Mouse (Mus musculus) forebrain, embryonic 15.5 days (tissue): ENCODE measurements around the gene Ccrl2. TPM values are rescaled to one million over a fixed set of nuclear protein-coding genes. Genes with fewer than 3 reads are reported as not detected.

Experiments
- ATAC-seq: fragments of 200-750 bp; cut with Nextera tagmentation; replicated peaks from 2 replicates; pipeline ENCODE4 v1.8.0; 2017; ENCODE audit warnings: mild to moderate bottlenecking, moderate TSS enrichment, moderate library complexity
- H3K27ac ChIP-seq: fragments of 300-500 bp; sonication (generic); replicated peaks from 2 replicates; pipeline ENCODE4 v1.5.1; 2015; ENCODE audit warnings: mild to moderate bottlenecking, inconsistent platforms
- H3K27me3 ChIP-seq: fragments of 300-500 bp; sonication (generic); 2 replicates; pipeline ENCODE4 v1.6.1; 2015; ENCODE audit warnings: inconsistent platforms
- H3K36me3 ChIP-seq: fragments of 300-500 bp; sonication (generic); 2 replicates; pipeline ENCODE4 v1.6.1; 2015; ENCODE audit warnings: mild to moderate bottlenecking, inconsistent platforms
- H3K4me1 ChIP-seq: fragments of 300-500 bp; sonication (generic); 2 replicates; pipeline ENCODE4 v1.6.1; 2015; ENCODE audit warnings: inconsistent platforms
- H3K4me2 ChIP-seq: fragments of 300-500 bp; sonication (generic); replicated peaks from 2 replicates; pipeline ENCODE4 v1.6.1; 2015; ENCODE audit warnings: mild to moderate bottlenecking, inconsistent platforms
- H3K4me3 ChIP-seq: fragments of 300-500 bp; sonication (generic); 2 replicates; pipeline ENCODE4 v1.5.1; 2015; ENCODE audit warnings: mild to moderate bottlenecking, inconsistent platforms
- H3K9ac ChIP-seq: fragments of 300-500 bp; sonication (generic); replicated peaks from 2 replicates; pipeline ENCODE4 v1.6.1; 2015; ENCODE audit warnings: mild to moderate bottlenecking, inconsistent platforms
- H3K9me3 ChIP-seq: fragments of 300-500 bp; sonication (generic); 2 replicates; pipeline ENCODE4 v1.6.1; 2016; ENCODE audit warnings: inconsistent platforms
- WGBS: fragments of 180-500 bp; shearing (Covaris S2); methylation state at CpG from one replicate; pipeline ENCODE4 v1.1.7; 2015; ENCODE audit warnings: mixed read lengths; 5-methylcytosine and 5-hydroxymethylcytosine counted together
- polyA plus RNA-seq: library from polyadenylated mRNA; unstranded; fragments of >200 nt; fragmentation: Nextera tagmentation; extraction: Ambion mirVana; gene quantifications from 2 replicates; pipeline ENCODE4 v1.2.1, GENCODE M21; 2015

Gene Ccrl2
- polyA plus RNA-seq, 1 experiment from 2014 or later, result 1.0 TPM

- H3K4me2 ChIP-seq, result no peak overlapping the region
These were observed 438 bp upstream of the Ccrl2 start for GRCm38 (mm10) chr9:111057544-111058370.

GRCm38 (mm10) chr9:111056519-111056797 lies 861 bp downstream of the Ccrl2 start:
- Histone ChIP-seq H3K4me3 (0 out of 2 replicates have a peak overlapping the region, but pooled peaks have one; percentile 3), H3K36me3 (no peaks in the 10 kb centered on the region), H3K27ac (no peak overlapping the region), H3K27me3 (no peaks in the 10 kb centered on the region), H3K4me2 (no peak overlapping the region), H3K9ac (no peak overlapping the region), H3K4me1 (no peaks in the 10 kb centered on the region), H3K9me3 (no peaks in the 10 kb centered on the region)
- 24% methylated on average over 11 of the region's 11 CpGs for WGBS
- ATAC-seq, result no peak

More at GRCm38 (mm10) chr9:111057544-111058370, 438 bp upstream of the Ccrl2 start:
- 71% methylated on average over 14 of the region's 14 CpGs for WGBS
- H3K9me3 ChIP-seq, result no peaks in the 10 kb centered on the region
- H3K27ac ChIP-seq, result no peak overlapping the region
- no peak for ATAC-seq
- no peaks in the 10 kb centered on the region for H3K4me1 ChIP-seq
- H3K4me3 ChIP-seq, result no peak overlapping the region
- H3K36me3 ChIP-seq, result no peaks in the 10 kb centered on the region
- no peak overlapping the region for H3K9ac ChIP-seq
- H3K27me3 ChIP-seq, result no peaks in the 10 kb centered on the region

DNA sequence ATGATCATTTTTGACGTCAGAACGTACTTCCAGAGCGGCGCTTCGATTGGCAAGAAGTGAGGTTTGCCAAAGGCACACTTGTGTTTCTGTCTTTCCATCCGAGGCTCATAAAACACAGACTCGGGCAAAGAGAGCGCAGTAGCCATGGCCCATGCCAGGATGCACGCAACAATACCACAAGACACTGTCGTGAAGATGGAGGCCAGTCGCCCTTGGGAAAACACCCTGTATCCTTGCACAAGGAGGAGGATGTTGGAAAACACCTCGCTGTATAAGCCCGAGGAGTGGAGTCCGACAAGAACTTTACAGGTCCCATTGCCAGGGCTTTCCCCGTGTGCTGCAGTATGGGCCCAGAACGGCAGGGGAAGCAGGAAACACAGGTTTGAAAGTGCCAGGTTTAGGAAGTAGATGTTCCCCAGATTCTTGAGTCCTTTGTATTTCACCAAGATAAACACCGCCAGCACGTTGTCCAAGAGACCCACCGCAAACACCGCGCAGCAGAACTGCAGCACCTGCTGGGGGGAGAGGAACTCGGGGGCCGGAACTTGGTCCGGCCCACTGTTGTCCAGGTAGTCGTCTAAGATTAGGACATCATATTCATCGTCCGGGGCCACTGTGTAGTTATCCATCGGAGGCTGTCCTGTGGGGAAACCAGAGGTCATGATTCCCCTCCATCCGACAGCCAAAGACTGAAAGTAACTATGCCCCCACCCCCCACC lies 1.4 kb downstream of the Ccrl2 start:
- H3K4me2 ChIP-seq, result no peak overlapping the region
- H3K36me3 ChIP-seq, result no peaks in the 10 kb centered on the region
- no peaks in the 10 kb centered on the region for H3K4me1 ChIP-seq
- no peak overlapping the region for H3K27ac ChIP-seq
- WGBS, result 81% methylated on average over 29 of the region's 29 CpGs
- H3K9ac ChIP-seq, result no peak overlapping the region
- no peaks in the 10 kb centered on the region for H3K9me3 ChIP-seq
- no peak for ATAC-seq
- H3K4me3 ChIP-seq, result no peak overlapping the region
- H3K27me3 ChIP-seq, result no peaks in the 10 kb centered on the region

GRCm38 (mm10) chr9:111054923-111055322 lies 2.4 kb downstream of the Ccrl2 start:
- no peaks in the 10 kb centered on the region for H3K27me3 ChIP-seq
- no peaks in the 10 kb centered on the region for H3K9me3 ChIP-seq
- H3K9ac ChIP-seq, result no peak overlapping the region
- ATAC-seq, result no peak
- H3K4me3 ChIP-seq, result no peak overlapping the region
- H3K36me3 ChIP-seq, result no peaks in the 10 kb centered on the region
- no peak overlapping the region for H3K4me2 ChIP-seq
- H3K27ac ChIP-seq, result no peak overlapping the region
- WGBS, result 89% methylated on average over 9 of the region's 9 CpGs
- no peaks in the 10 kb centered on the region for H3K4me1 ChIP-seq

DNA sequence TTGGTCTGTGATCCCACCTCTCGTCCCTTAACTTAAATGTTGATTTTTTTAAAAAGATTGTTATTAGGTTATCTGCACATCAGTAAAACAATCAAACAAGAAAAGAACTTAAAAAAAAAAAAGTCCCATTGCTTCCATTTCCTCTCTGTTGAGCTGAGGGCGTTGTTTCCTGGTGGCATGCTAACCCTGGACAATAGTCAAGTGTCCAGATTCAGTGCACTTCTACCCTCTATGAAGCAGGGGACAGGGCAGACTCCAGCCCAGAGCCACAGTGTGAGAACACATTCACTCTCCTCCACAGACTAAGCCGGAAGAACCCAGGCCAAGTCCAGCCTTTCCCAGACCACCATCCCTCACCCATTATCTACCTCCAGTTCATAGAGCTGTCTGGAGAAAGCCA lies 8.9 kb downstream of the Ccrl2 start:
- H3K4me3 ChIP-seq, result no peak overlapping the region
- no peak for ATAC-seq
- no peak overlapping the region for H3K27ac ChIP-seq
- H3K4me1 ChIP-seq, result no peaks in the 10 kb centered on the region
- no peak overlapping the region for H3K9ac ChIP-seq
- no peaks in the 10 kb centered on the region for H3K9me3 ChIP-seq
- H3K36me3 ChIP-seq, result no peaks in the 10 kb centered on the region
- WGBS, result 91% methylated on average over 3 of the region's 3 CpGs
- no peak overlapping the region for H3K4me2 ChIP-seq
- no peaks in the 10 kb centered on the region for H3K27me3 ChIP-seq

DNA sequence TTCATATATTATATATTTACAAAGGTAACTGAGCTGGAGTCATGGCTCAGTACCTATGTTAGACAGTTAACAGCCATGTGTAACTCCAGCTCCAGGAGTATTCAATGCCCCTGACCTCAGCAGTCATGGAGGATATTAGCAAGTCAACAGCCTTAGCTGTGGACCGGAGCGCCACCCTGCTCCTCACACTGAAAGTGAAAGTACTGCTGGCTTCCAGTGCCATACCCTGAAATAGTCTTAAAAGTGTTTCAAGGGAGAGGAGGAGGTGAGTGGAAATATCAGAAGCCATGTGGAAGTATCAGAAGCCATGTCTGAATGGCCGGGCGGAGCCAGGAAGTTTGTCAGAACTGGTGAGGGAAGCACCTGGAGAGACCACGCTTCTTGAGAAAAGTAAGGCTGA lies 10.1 kb downstream of the Ccrl2 start:
- 92% methylated on average over 5 of the region's 5 CpGs for WGBS
- Histone ChIP-seq H3K4me3 (no peak overlapping the region), H3K27me3 (no peaks in the 10 kb centered on the region), H3K4me1 (no peaks in the 10 kb centered on the region), H3K9me3 (no peaks in the 10 kb centered on the region), H3K27ac (no peak overlapping the region), H3K36me3 (no peaks in the 10 kb centered on the region), H3K9ac (no peak overlapping the region), H3K4me2 (no peak overlapping the region)
- ATAC-seq, result no peak

- H3K36me3 ChIP-seq, result no peaks in the 10 kb centered on the region
- H3K9me3 ChIP-seq, result no peaks in the 10 kb centered on the region
- H3K4me1 ChIP-seq, result no peaks in the 10 kb centered on the region
- no peak overlapping the region for H3K4me2 ChIP-seq
- ATAC-seq, result no peak
- H3K27ac ChIP-seq, result no peak overlapping the region
- no peak overlapping the region for H3K4me3 ChIP-seq
- H3K9ac ChIP-seq, result no peak overlapping the region
- H3K27me3 ChIP-seq, result no peaks in the 10 kb centered on the region
- WGBS, result 89% methylated on average over 3 of the region's 3 CpGs
These were observed 11.1 kb downstream of the Ccrl2 start for GRCm38 (mm10) chr9:111046222-111046621.

GRCm38 (mm10) chr9:111042266-111042665 lies 15.1 kb downstream of the Ccrl2 start:
- Histone ChIP-seq H3K27me3 (no peaks in the 10 kb centered on the region), H3K4me1 (no peaks in the 10 kb centered on the region), H3K4me2 (no peak overlapping the region), H3K36me3 (no peaks in the 10 kb centered on the region), H3K27ac (no peak overlapping the region), H3K9me3 (no peaks in the 10 kb centered on the region), H3K9ac (no peak overlapping the region), H3K4me3 (no peak overlapping the region)
- no peak for ATAC-seq
- WGBS, result 87% methylated on average over 5 of the region's 5 CpGs

DNA sequence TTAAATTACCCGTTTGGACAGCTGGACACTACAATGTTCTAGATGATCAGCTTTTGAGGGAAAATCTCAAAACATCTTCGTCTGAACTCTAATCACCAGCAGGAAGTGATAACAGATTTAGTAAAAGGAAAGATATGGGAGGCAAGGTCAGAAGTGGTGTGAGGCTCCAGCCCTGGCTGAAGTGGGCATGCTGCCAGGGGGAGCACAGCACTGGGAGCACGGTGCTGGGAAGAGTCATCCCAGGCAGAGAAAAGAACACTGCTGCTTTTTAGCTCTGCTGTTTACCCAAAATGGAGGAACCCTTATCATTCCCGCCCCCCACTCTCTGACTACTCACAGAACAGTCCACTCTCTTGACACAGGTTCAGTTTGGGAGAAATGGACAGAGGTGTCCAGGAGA lies 17.4 kb downstream of the Ccrl2 start:
- no peaks in the 10 kb centered on the region for H3K4me1 ChIP-seq
- H3K9me3 ChIP-seq, result no peaks in the 10 kb centered on the region
- no peak overlapping the region for H3K9ac ChIP-seq
- no peaks in the 10 kb centered on the region for H3K27me3 ChIP-seq
- H3K36me3 ChIP-seq, result no peaks in the 10 kb centered on the region
- H3K4me3 ChIP-seq, result no peak overlapping the region
- 82% methylated on average over 4 of the region's 4 CpGs for WGBS
- H3K4me2 ChIP-seq, result no peak overlapping the region
- ATAC-seq, result no peak
- H3K27ac ChIP-seq, result no peak overlapping the region

- Histone ChIP-seq H3K27ac (no peak overlapping the region), H3K9ac (no peak overlapping the region), H3K4me2 (no peak overlapping the region), H3K4me1 (no peaks in the 10 kb centered on the region), H3K9me3 (no peaks in the 10 kb centered on the region), H3K36me3 (no peaks in the 10 kb centered on the region), H3K4me3 (no peak overlapping the region), H3K27me3 (no peaks in the 10 kb centered on the region)
- ATAC-seq, result no peak
- 88% methylated on average over 4 of the region's 4 CpGs for WGBS
These were observed 23.6 kb downstream of the Ccrl2 start for GRCm38 (mm10) chr9:111033717-111034116.

GRCm38 (mm10) chr9:111026791-111027190 lies 30.5 kb downstream of the Ccrl2 start:
- Histone ChIP-seq H3K9me3 (no peaks in the 10 kb centered on the region), H3K4me1 (no peaks in the 10 kb centered on the region), H3K27ac (no peak overlapping the region), H3K4me2 (no peak overlapping the region), H3K36me3 (no peaks in the 10 kb centered on the region), H3K9ac (no peak overlapping the region), H3K4me3 (no peak overlapping the region), H3K27me3 (no peaks in the 10 kb centered on the region)
- no peak for ATAC-seq
- 88% methylated on average over 10 of the region's 10 CpGs for WGBS

- Histone ChIP-seq H3K27me3 (no peaks in the 10 kb centered on the region), H3K4me3 (no peak within 1 kb of the TSS), H3K9ac (no peak within 1 kb of the TSS), H3K4me1 (no peaks in the 10 kb centered on the region), H3K36me3 (no peaks in the 10 kb centered on the region), H3K9me3 (no peaks in the 10 kb centered on the region), H3K27ac (no peak within 1 kb of the TSS), H3K4me2 (no peak within 1 kb of the TSS)
- no peak for ATAC-seq
- WGBS, result 70% methylated on average over 5 of the region's 5 CpGs
These were observed 38.3 kb downstream of the Ccrl2 start, which contains the start of gene Ltf for GRCm38 (mm10) chr9:111019022-111019421. Gene Ltf, plus strand, starts transcription at chr9:111019271.
